Mouse (Mus musculus) hindbrain, embryonic 16.5 days (tissue): Measurements from ENCODE around the gene Tmem108. TPM values are rescaled to one million over a fixed set of nuclear protein-coding genes. Genes with fewer than 3 reads are reported as not detected.

Experiments
- ATAC-seq: fragments of 200-750 bp; cut with Nextera tagmentation; 2 replicates; pipeline ENCODE4 v1.8.0; 2017; ENCODE audit warnings: moderate TSS enrichment, moderate library complexity
- H3K27ac ChIP-seq: fragments of 300-500 bp; sonication (generic); 2 replicates; pipeline ENCODE4 v1.5.1; 2014; ENCODE audit warnings: low read depth, mild to moderate bottlenecking, control low read depth, low read length, moderate library complexity
- H3K27me3 ChIP-seq: fragments of 300-500 bp; sonication (generic); replicated peaks from 2 replicates; pipeline ENCODE4 v1.6.1; 2014; ENCODE audit warnings: low read length; ENCODE audit not compliant: control insufficient read depth, insufficient read depth
- H3K36me3 ChIP-seq: fragments of 300-500 bp; sonication (generic); 2 replicates; pipeline ENCODE4 v1.6.1; 2014; ENCODE audit warnings: mild to moderate bottlenecking, low read length, moderate library complexity, mixed read lengths; ENCODE audit not compliant: control insufficient read depth, insufficient read depth
- H3K4me1 ChIP-seq: fragments of 300-500 bp; sonication (generic); 2 replicates; pipeline ENCODE4 v1.6.1; 2014; ENCODE audit warnings: low read depth, low read length; ENCODE audit not compliant: control insufficient read depth, insufficient read depth
- H3K4me2 ChIP-seq: fragments of 300-500 bp; sonication (generic); 2 replicates; pipeline ENCODE4 v1.6.1; 2014; ENCODE audit warnings: mild to moderate bottlenecking, low read length, control low read depth, moderate library complexity
- H3K4me3 ChIP-seq: fragments of 300-500 bp; sonication (generic); 2 replicates; pipeline ENCODE4 v1.5.1; 2014; ENCODE audit warnings: mild to moderate bottlenecking, low read length, control low read depth, moderate library complexity
- H3K9ac ChIP-seq: fragments of 300-500 bp; sonication (generic); 2 replicates; pipeline ENCODE4 v1.6.1; 2014; ENCODE audit warnings: low read depth, mild to moderate bottlenecking, control low read depth, low read length, moderate library complexity
- H3K9me3 ChIP-seq: fragments of 300-500 bp; sonication (generic); 2 replicates; pipeline ENCODE4 v1.6.1; 2014; ENCODE audit warnings: mild to moderate bottlenecking, low read length, moderate library complexity; ENCODE audit not compliant: control insufficient read depth
- WGBS: fragments of 180-500 bp; shearing (Covaris S2); extraction: QIAGEN DNeasy Blood & Tissue Kit; methylation state at CpG from one replicate; pipeline ENCODE4 v1.1.7; 2014; 5-methylcytosine and 5-hydroxymethylcytosine counted together
- polyA plus RNA-seq: library from polyadenylated mRNA; unstranded; fragments of >200 nt; fragmentation: Nextera tagmentation; extraction: Ambion mirVana; gene quantifications from 2 replicates; pipeline ENCODE4 v1.2.1, GENCODE M21; 2015

The Tmem108 gene
- polyA plus RNA-seq, 1 experiment from 2014 or later, result 29.3 TPM

GRCm38 (mm10) chr9:103637451-103637850, 124.2 kb downstream of the Tmem108 start:
- no peak overlapping the region for H3K4me2 ChIP-seq
- H3K9me3 ChIP-seq, result no peaks in the 10 kb centered on the region
- no peaks in the 10 kb centered on the region for H3K36me3 ChIP-seq
- WGBS, result 74% methylated on average over 3 of the region's 3 CpGs
- no peak overlapping the region for H3K4me3 ChIP-seq
- no peaks in the 10 kb centered on the region for H3K27me3 ChIP-seq
- H3K27ac ChIP-seq, result no peak overlapping the region
- H3K9ac ChIP-seq, result no peak overlapping the region
- ATAC-seq, result no peak
- H3K4me1 ChIP-seq, result peaks cover 9% of the 10 kb centered on the region

GRCm38 (mm10) chr9:103636847-103637246, 124.8 kb downstream of the Tmem108 start:
- Histone ChIP-seq H3K4me3 (no peak overlapping the region), H3K27me3 (no peaks in the 10 kb centered on the region), H3K9ac (no peak overlapping the region), H3K36me3 (no peaks in the 10 kb centered on the region), H3K27ac (no peak overlapping the region), H3K4me1 (peaks cover 9% of the 10 kb centered on the region), H3K9me3 (no peaks in the 10 kb centered on the region), H3K4me2 (no peak overlapping the region)
- WGBS, result 54% methylated on average over 3 of the region's 3 CpGs
- ATAC-seq, result 0 out of 2 replicates have a peak, but pooled peaks have one; percentile 9

GRCm38 (mm10) chr9:103628861-103629469, 132.7 kb downstream of the Tmem108 start:
- no peak overlapping the region for H3K4me3 ChIP-seq
- H3K9ac ChIP-seq, result no peak overlapping the region
- no peaks in the 10 kb centered on the region for H3K27me3 ChIP-seq
- H3K9me3 ChIP-seq, result no peaks in the 10 kb centered on the region
- peaks cover 8% of the 10 kb centered on the region for H3K4me1 ChIP-seq
- ATAC-seq, result no peak; the same call in 1 of the 2 replicates
- 9% methylated on average over 9 of the region's 9 CpGs for WGBS
- no peak overlapping the region for H3K27ac ChIP-seq
- H3K4me2 ChIP-seq, result no peak overlapping the region
- no peaks in the 10 kb centered on the region for H3K36me3 ChIP-seq

- H3K4me2 ChIP-seq, result no peak overlapping the region
- H3K36me3 ChIP-seq, result no peaks in the 10 kb centered on the region
- no peaks in the 10 kb centered on the region for H3K27me3 ChIP-seq
- no peak overlapping the region for H3K4me3 ChIP-seq
- no peak for ATAC-seq
- WGBS, result 84% methylated on average over 8 of the region's 8 CpGs
- no peak overlapping the region for H3K9ac ChIP-seq
- no peaks in the 10 kb centered on the region for H3K9me3 ChIP-seq
- H3K27ac ChIP-seq, result no peak overlapping the region
- peaks cover 8% of the 10 kb centered on the region for H3K4me1 ChIP-seq
Measured at GRCm38 (mm10) chr9:103627404-103627900, 134.2 kb downstream of the Tmem108 start.

GRCm38 (mm10) chr9:103626156-103626555, 135.5 kb downstream of the Tmem108 start:
- H3K27ac ChIP-seq, result no peak overlapping the region
- no peak overlapping the region for H3K4me2 ChIP-seq
- peaks cover 8% of the 10 kb centered on the region for H3K4me1 ChIP-seq
- WGBS, result 83% methylated on average over 4 of the region's 4 CpGs
- no peak for ATAC-seq
- no peaks in the 10 kb centered on the region for H3K9me3 ChIP-seq
- no peaks in the 10 kb centered on the region for H3K36me3 ChIP-seq
- no peaks in the 10 kb centered on the region for H3K27me3 ChIP-seq
- no peak overlapping the region for H3K4me3 ChIP-seq
- H3K9ac ChIP-seq, result no peak overlapping the region

GRCm38 (mm10) chr9:103624649-103625048, 137.0 kb downstream of the Tmem108 start:
- no peaks in the 10 kb centered on the region for H3K9me3 ChIP-seq
- no peaks in the 10 kb centered on the region for H3K36me3 ChIP-seq
- peaks cover 8% of the 10 kb centered on the region for H3K4me1 ChIP-seq
- no peak overlapping the region for H3K9ac ChIP-seq
- H3K4me2 ChIP-seq, result no peak overlapping the region
- H3K4me3 ChIP-seq, result no peak overlapping the region
- no peak overlapping the region for H3K27ac ChIP-seq
- ATAC-seq, result peak; percentile 81
- 62% methylated on average over 1 of the region's 1 CpGs for WGBS
- no peaks in the 10 kb centered on the region for H3K27me3 ChIP-seq

- H3K9me3 ChIP-seq, result no peaks in the 10 kb centered on the region
- no peaks in the 10 kb centered on the region for H3K36me3 ChIP-seq
- ATAC-seq, result no peak
- H3K4me3 ChIP-seq, result no peak overlapping the region
- H3K9ac ChIP-seq, result no peak overlapping the region
- peaks cover 4% of the 10 kb centered on the region for H3K4me1 ChIP-seq
- 79% methylated on average over 19 of the region's 19 CpGs for WGBS
- no peak overlapping the region for H3K4me2 ChIP-seq
- H3K27ac ChIP-seq, result no peak overlapping the region
- H3K27me3 ChIP-seq, result no peaks in the 10 kb centered on the region
Measured at GRCm38 (mm10) chr9:103623560-103624316, 137.9 kb downstream of the Tmem108 start.

GRCm38 (mm10) chr9:103622988-103623387, 138.6 kb downstream of the Tmem108 start:
- Histone ChIP-seq H3K4me2 (no peak overlapping the region), H3K36me3 (no peaks in the 10 kb centered on the region), H3K4me1 (no peaks in the 10 kb centered on the region), H3K27me3 (no peaks in the 10 kb centered on the region), H3K27ac (no peak overlapping the region), H3K9me3 (no peaks in the 10 kb centered on the region), H3K4me3 (no peak overlapping the region), H3K9ac (no peak overlapping the region)
- 91% methylated on average over 5 of the region's 5 CpGs for WGBS
- no peak for ATAC-seq

GRCm38 (mm10) chr9:103621870-103622269, 139.8 kb downstream of the Tmem108 start:
- 96% methylated on average over 2 of the region's 2 CpGs for WGBS
- no peaks in the 10 kb centered on the region for H3K9me3 ChIP-seq
- H3K4me1 ChIP-seq, result no peaks in the 10 kb centered on the region
- H3K4me3 ChIP-seq, result no peak overlapping the region
- H3K36me3 ChIP-seq, result no peaks in the 10 kb centered on the region
- H3K9ac ChIP-seq, result no peak overlapping the region
- H3K27ac ChIP-seq, result no peak overlapping the region
- H3K4me2 ChIP-seq, result no peak overlapping the region
- no peak for ATAC-seq
- H3K27me3 ChIP-seq, result no peaks in the 10 kb centered on the region
